Mouse (Mus musculus) lung, postnatal 0 days (tissue): Measurements from ENCODE around the gene Padi2.

Source experiments
- CTCF ChIP-seq: IDR thresholded peaks from 2 replicates; pipeline ENCODE4 v1.5.1; 2016; ENCODE audit warnings: antibody characterized with exemption, mild to moderate bottlenecking
- EP300 ChIP-seq: IDR thresholded peaks from 2 replicates; pipeline ENCODE4 v1.6.1; 2016; ENCODE audit warnings: antibody characterized with exemption, mild to moderate bottlenecking, control low read depth

DNA sequence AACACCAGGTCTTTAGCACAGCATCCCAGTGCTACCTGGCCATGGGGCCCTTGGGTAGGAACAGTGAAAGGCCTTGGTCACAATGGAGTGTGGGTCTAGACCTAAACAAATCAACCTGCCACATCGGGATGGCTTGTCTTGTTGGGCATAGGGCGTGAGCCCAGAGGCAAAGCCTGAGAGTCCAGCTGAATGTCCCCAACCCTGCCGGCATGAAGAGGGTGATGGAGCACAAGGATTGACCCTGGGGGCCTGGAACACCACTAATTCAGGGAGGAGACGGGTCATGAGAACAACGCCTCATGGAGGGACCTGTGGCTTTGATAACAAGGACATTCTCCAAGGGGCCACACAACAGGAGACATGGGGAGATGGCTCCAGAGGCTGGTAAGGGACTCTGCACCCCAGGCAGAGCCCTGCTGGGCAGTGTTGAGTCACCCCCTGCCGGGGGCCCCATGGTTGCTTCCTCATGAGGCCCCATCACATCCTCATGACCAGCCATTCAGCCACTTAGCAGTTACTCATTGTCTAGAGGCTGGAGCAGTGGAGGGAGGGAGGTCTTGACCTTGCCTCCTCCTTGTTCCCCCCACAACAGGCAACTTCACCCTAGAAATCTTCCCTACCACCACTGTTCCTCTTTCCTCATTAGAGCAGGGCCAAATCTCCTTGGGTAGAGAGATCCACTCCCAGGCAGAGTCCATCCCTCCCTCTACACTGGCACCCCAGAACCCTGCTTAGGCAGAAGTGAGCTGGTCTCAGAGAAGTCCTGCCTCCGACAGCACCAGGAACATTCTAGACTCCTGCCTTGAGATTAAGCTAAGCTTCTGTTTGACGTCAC, 34.1 kb upstream of the Padi2 start:
- TF ChIP-seq CTCF, result no peak
- TF ChIP-seq EP300, result no peak
